Mouse (Mus musculus) brown adipose tissue, adult 24 weeks (tissue): Measurements from ENCODE around the gene Pdzrn4. TPM values are rescaled to one million over a fixed set of nuclear protein-coding genes. Genes with fewer than 3 reads are reported as not detected.

Experiments used
- H3K27ac ChIP-seq: fragments of 200-500 bp; replicated peaks from 2 replicates; pipeline ENCODE4 v1.5.1; 2012; ENCODE audit warnings: low read depth, mild to moderate bottlenecking, low read length
- H3K4me1 ChIP-seq: fragments of 200-500 bp; 2 replicates; pipeline ENCODE4 v1.6.1; 2012; ENCODE audit warnings: low read length, mixed read lengths; ENCODE audit not compliant: control insufficient read depth, insufficient read depth, insufficient read length
- H3K4me3 ChIP-seq: fragments of 200-500 bp; 2 replicates; pipeline ENCODE4 v1.5.1; 2012; ENCODE audit warnings: low read depth, mild to moderate bottlenecking, low read length, moderate library complexity; ENCODE audit not compliant: insufficient read depth
- polyA plus RNA-seq: library from polyadenylated mRNA; stranded (reverse); fragments of >200 nt; gene quantifications from 2 replicates; pipeline ENCODE4 v1.2.4, GENCODE M21; 2012; ENCODE audit not compliant: missing spikeins, insufficient read depth, insufficient read length

Pdzrn4 gene
- polyA plus RNA-seq, 1 experiment, result not detected

- H3K27ac ChIP-seq, result no peak overlapping the region
- H3K4me1 ChIP-seq, result no peaks in the 10 kb centered on the region
- H3K4me3 ChIP-seq, result no peak overlapping the region
Measured at GRCm38 (mm10) chr15:92441630-92442180, 45.0 kb downstream of the Pdzrn4 start.

- Histone ChIP-seq H3K27ac (no peak overlapping the region), H3K4me1 (no peaks in the 10 kb centered on the region), H3K4me3 (no peak overlapping the region)
Measured at GRCm38 (mm10) chr15:92447708-92448147, 51.0 kb downstream of the Pdzrn4 start.

- H3K27ac ChIP-seq, result no peak overlapping the region
- no peaks in the 10 kb centered on the region for H3K4me1 ChIP-seq
- H3K4me3 ChIP-seq, result no peak overlapping the region
Measured at GRCm38 (mm10) chr15:92449112-92449511, 52.4 kb downstream of the Pdzrn4 start.

- Histone ChIP-seq H3K4me3 (no peak overlapping the region), H3K27ac (no peak overlapping the region), H3K4me1 (no peaks in the 10 kb centered on the region)
Measured at GRCm38 (mm10) chr15:92452620-92453019, 55.9 kb downstream of the Pdzrn4 start.

GRCm38 (mm10) chr15:92482198-92482597, 85.5 kb downstream of the Pdzrn4 start:
- Histone ChIP-seq H3K27ac (no peak overlapping the region), H3K4me1 (no peaks in the 10 kb centered on the region), H3K4me3 (no peak overlapping the region)

- Histone ChIP-seq H3K4me3 (no peak overlapping the region), H3K27ac (no peak overlapping the region), H3K4me1 (no peaks in the 10 kb centered on the region)
Measured at GRCm38 (mm10) chr15:92491376-92491775, 94.7 kb downstream of the Pdzrn4 start.

- Histone ChIP-seq H3K27ac (no peak overlapping the region), H3K4me3 (no peak overlapping the region)
Measured at GRCm38 (mm10) chr15:92495465-92496174, 98.9 kb downstream of the Pdzrn4 start.

GRCm38 (mm10) chr15:92500276-92500838, 103.7 kb downstream of the Pdzrn4 start:
- Histone ChIP-seq H3K27ac (no peak overlapping the region), H3K4me3 (no peak overlapping the region)

More at GRCm38 (mm10) chr15:92495465-92496174, 98.9 kb downstream of the Pdzrn4 start:
- no peaks in the 10 kb centered on the region for H3K4me1 ChIP-seq

GRCm38 (mm10) chr15:92502797-92503196, 106.1 kb downstream of the Pdzrn4 start:
- Histone ChIP-seq H3K4me3 (no peak overlapping the region), H3K27ac (no peak overlapping the region), H3K4me1 (no peaks in the 10 kb centered on the region)

More at GRCm38 (mm10) chr15:92500276-92500838, 103.7 kb downstream of the Pdzrn4 start:
- H3K4me1 ChIP-seq, result no peaks in the 10 kb centered on the region

- Histone ChIP-seq H3K27ac (no peak overlapping the region), H3K4me3 (no peak overlapping the region), H3K4me1 (no peaks in the 10 kb centered on the region)
Measured at GRCm38 (mm10) chr15:92509372-92509771, 112.7 kb downstream of the Pdzrn4 start.

- Histone ChIP-seq H3K27ac (no peak overlapping the region), H3K4me1 (no peaks in the 10 kb centered on the region), H3K4me3 (no peak overlapping the region)
Measured at GRCm38 (mm10) chr15:92515651-92516050, 119.0 kb downstream of the Pdzrn4 start.

- H3K27ac ChIP-seq, result no peak overlapping the region
- no peak overlapping the region for H3K4me3 ChIP-seq
- H3K4me1 ChIP-seq, result no peaks in the 10 kb centered on the region
Measured at GRCm38 (mm10) chr15:92520677-92521225, 124.1 kb downstream of the Pdzrn4 start.

- Histone ChIP-seq H3K4me1 (no peaks in the 10 kb centered on the region), H3K27ac (no peak overlapping the region), H3K4me3 (no peak overlapping the region)
Measured at GRCm38 (mm10) chr15:92521686-92522085, 125.0 kb downstream of the Pdzrn4 start.

- no peak overlapping the region for H3K4me3 ChIP-seq
- H3K27ac ChIP-seq, result no peak overlapping the region
- H3K4me1 ChIP-seq, result no peaks in the 10 kb centered on the region
Measured at GRCm38 (mm10) chr15:92524917-92525316, 128.2 kb downstream of the Pdzrn4 start.

- Histone ChIP-seq H3K4me1 (no peaks in the 10 kb centered on the region), H3K27ac (no peak overlapping the region), H3K4me3 (no peak overlapping the region)
Measured at GRCm38 (mm10) chr15:92525416-92525815, 128.7 kb downstream of the Pdzrn4 start.
